ENCODE assay signal across 7 mouse cellular contexts in genomic region chr1:106071237-106072070, GRCm38 (mm10).
DNase-seq lines count a peak whose midpoint lies in the region; ATAC-seq and TF ChIP-seq lines count a peak whose summit lies in the region.

No protein-coding gene starts in this region.

- no peak overlapping the region for H3K4me3 ChIP-seq in cortical plate, adult 2 months (ENCODE audit: insufficient read depth, low read length)
- no peak overlapping the region for H3K4me3 ChIP-seq in midbrain, embryonic 11.5 days (ENCODE audit: low read depth, low read length)

- no peak for TF ChIP-seq POLR2A in cortical plate, adult 2 months (IDR thresholded peaks at IDR 0.05; ENCODE audit: extremely low read depth, insufficient read depth, low read length)

- no peaks in the 10 kb centered on the region for H3K27me3 ChIP-seq in midbrain, embryonic 11.5 days (ENCODE audit: control insufficient read depth, insufficient read depth, low read length)

- no peak overlapping the region for H3K27ac ChIP-seq in cortical plate, adult 2 months (ENCODE audit: insufficient read depth, low read length)
- H3K27ac ChIP-seq in midbrain, embryonic 11.5 days (ENCODE audit: low read depth, low read length): no peak overlapping the region

- 13% methylated on average over 9 of the region's 9 CpGs for WGBS in midbrain, embryonic 11.5 days

- peak; percentile 62 to 92 for DNase-seq in adrenal gland, adult (ENCODE audit: inconsistent age in 2 of 2, low spot score in 1 of 2)
- DNase-seq in gastrocnemius, postnatal 25 days: peak; percentile 36
- DNase-seq in left cerebral cortex, adult 8-10 months (ENCODE audit: low spot score in 2 of 2): peak; percentile 32 to 86
- DNase-seq in midbrain, embryonic 11.5 days (ENCODE audit: low spot score, missing footprints): peak; percentile 99
- DNase-seq in spleen, adult 18-20 months: peak; percentile 52 to 77

- peak; percentile 56 for ATAC-seq in inflammation-experienced regulatory T-cells, adult 6 months
- ATAC-seq in midbrain, embryonic 11.5 days (ENCODE audit: low FRiP score): peak; percentile 77

- no peaks in the 10 kb centered on the region for H3K9me3 ChIP-seq in midbrain, embryonic 11.5 days (ENCODE audit: control insufficient read depth, low read length)

- peak; percentile 89 for TF ChIP-seq CTCF in cortical plate, adult 2 months (IDR thresholded peaks at IDR 0.05; ENCODE audit: extremely low read depth, insufficient read depth, low read length)

- no peak overlapping the region for H3K9ac ChIP-seq in midbrain, embryonic 11.5 days (ENCODE audit: low read length)

- H3K4me2 ChIP-seq in midbrain, embryonic 11.5 days: peak overlapping the region; percentile 25

- no peaks in the 10 kb centered on the region for H3K36me3 ChIP-seq in midbrain, embryonic 11.5 days (ENCODE audit: control insufficient read depth, insufficient read depth, low read length)

- peaks cover 5% of the 10 kb centered on the region; the same call in 1 of the 2 replicates for H3K4me1 ChIP-seq in cortical plate, adult 2 months (ENCODE audit: control insufficient read depth, insufficient read depth, low read length)
- H3K4me1 ChIP-seq in midbrain, embryonic 11.5 days (ENCODE audit: control insufficient read depth, insufficient read depth, low read length): peaks cover 5% of the 10 kb centered on the region

Comparison
In these comparisons a context has a peak if more than half of its experiments do, and no peak if none do; other contexts are left out.
1. DNase-seq: peak in every context shown above with its lines; median percentile 99 in midbrain, embryonic 11.5 days; 77 in adrenal gland, adult; 64 in spleen, adult 18-20 months; 59 in left cerebral cortex, adult 8-10 months; 36 in gastrocnemius, postnatal 25 days.